Mouse (Mus musculus): ENCODE data around the gene Lingo1. TPM values are rescaled to one million over a fixed set of nuclear protein-coding genes. Genes with fewer than 3 reads are reported as not detected.

The Lingo1 gene
- total RNA-seq, 4 experiments from 2014 or later: 226 to 270 (median 251) TPM

- DNase-seq (ENCODE audit: low spot score in 2 of 2): peak; percentile 42 to 55
Observed at GRCm38 (mm10) chr9:56681950-56682349, 114.3 kb downstream of the Lingo1 start.

GRCm38 (mm10) chr9:56678929-56679681 is 117.2 kb downstream of the Lingo1 start:
- no peak for DNase-seq (ENCODE audit: low spot score in 2 of 2)

- DNase-seq (ENCODE audit: low spot score in 2 of 2): no peak
Observed at GRCm38 (mm10) chr9:56675696-56676095, 120.6 kb downstream of the Lingo1 start.

GRCm38 (mm10) chr9:56669605-56670221 is 126.6 kb downstream of the Lingo1 start:
- no peak for DNase-seq (ENCODE audit: low spot score in 2 of 2)

GRCm38 (mm10) chr9:56664136-56664535 is 132.1 kb downstream of the Lingo1 start:
- DNase-seq (ENCODE audit: low spot score in 2 of 2): no peak

GRCm38 (mm10) chr9:56662946-56663345 is 133.3 kb downstream of the Lingo1 start:
- no peak for DNase-seq (ENCODE audit: low spot score in 2 of 2)

- DNase-seq (ENCODE audit: low spot score in 2 of 2): no peak
Observed at GRCm38 (mm10) chr9:56662405-56662804, 133.9 kb downstream of the Lingo1 start.

- DNase-seq (ENCODE audit: low spot score in 2 of 2): no peak
Observed at GRCm38 (mm10) chr9:56661217-56661840, 134.9 kb downstream of the Lingo1 start.

- DNase-seq (ENCODE audit: low spot score in 2 of 2): no peak
Observed at GRCm38 (mm10) chr9:56658580-56658979, 137.7 kb downstream of the Lingo1 start.

- peak; percentile 84 to 86 for DNase-seq (ENCODE audit: low spot score in 2 of 2)
Observed at GRCm38 (mm10) chr9:56657996-56658398, 138.3 kb downstream of the Lingo1 start.

- DNase-seq (ENCODE audit: low spot score in 2 of 2): peak; percentile 82
Observed at GRCm38 (mm10) chr9:56656766-56657542, 139.3 kb downstream of the Lingo1 start.

GRCm38 (mm10) chr9:56655167-56655566 is 141.1 kb downstream of the Lingo1 start:
- DNase-seq (ENCODE audit: low spot score in 2 of 2): no peak

- no peak for DNase-seq (ENCODE audit: low spot score in 2 of 2)
Observed at GRCm38 (mm10) chr9:56652551-56652950, 143.7 kb downstream of the Lingo1 start.

- DNase-seq (ENCODE audit: low spot score in 2 of 2): no peak
Observed at GRCm38 (mm10) chr9:56651586-56651985, 144.7 kb downstream of the Lingo1 start.

- no peak for DNase-seq (ENCODE audit: low spot score in 2 of 2)
Observed at GRCm38 (mm10) chr9:56646227-56647025, 149.8 kb downstream of the Lingo1 start.

- no peak for DNase-seq (ENCODE audit: low spot score in 2 of 2)
Observed at GRCm38 (mm10) chr9:56643474-56643873, 152.8 kb downstream of the Lingo1 start.

- no peak for DNase-seq (ENCODE audit: low spot score in 2 of 2)
Observed at GRCm38 (mm10) chr9:56638226-56638905, 157.9 kb downstream of the Lingo1 start.

- peak; percentile 62 to 79 for DNase-seq (ENCODE audit: low spot score in 2 of 2)
Observed at GRCm38 (mm10) chr9:56637403-56637857, 158.8 kb downstream of the Lingo1 start.

- no peak for DNase-seq (ENCODE audit: low spot score in 2 of 2)
Observed at GRCm38 (mm10) chr9:56636766-56637402, 159.4 kb downstream of the Lingo1 start.

- DNase-seq (ENCODE audit: low spot score in 2 of 2): peak; percentile 89 to 96
Observed at GRCm38 (mm10) chr9:56636214-56636613, 160.1 kb downstream of the Lingo1 start.

Data from layer of hippocampus, adult 8-10 months (tissue).